15 mouse cellular contexts compared by ENCODE assay signal in the genomic region with DNA sequence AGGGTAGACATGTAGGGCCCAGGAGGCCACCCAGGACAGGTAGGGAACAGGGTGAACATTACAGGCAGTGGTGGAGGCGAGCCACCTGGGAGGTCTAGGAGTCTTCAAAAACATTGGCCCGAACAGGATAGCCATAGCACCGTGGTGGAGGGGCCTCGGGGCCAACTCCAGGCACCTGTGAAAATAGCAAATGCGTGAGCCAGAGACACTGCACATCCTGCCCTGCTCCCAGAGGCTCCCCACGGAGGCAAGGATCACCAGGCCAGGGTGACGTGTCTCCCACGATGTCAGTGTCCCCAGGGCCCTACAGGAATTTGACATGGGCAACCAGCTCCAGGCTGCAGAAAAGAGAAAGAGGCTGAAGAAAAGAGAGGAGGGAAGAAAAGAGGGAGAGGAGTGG. TPM values are rescaled to one million over a fixed set of nuclear protein-coding genes. Genes with fewer than 3 reads are reported as not detected.
"Had no signal": no experiment of that assay in that cellular context is flagged by ENCODE, and none has a peak within 500 bp of the region (broad histone marks: within the 10 kb centered on the region; RNA-seq: fewer than 3 reads in every experiment).

No protein-coding gene starts in this region.

- H3K4me2 ChIP-seq: limb, embryonic 15.5 days; liver, embryonic 12.5 days; lung, embryonic 15.5 days; midbrain, embryonic 15.5 days; neural tube, embryonic 13.5 days; stomach, embryonic 15.5 days had no signal

- H3K27me3 ChIP-seq: midbrain, embryonic 15.5 days had no signal

- H3K4me3 ChIP-seq: limb, embryonic 15.5 days; liver, embryonic 12.5 days; lung, embryonic 15.5 days; midbrain, embryonic 15.5 days; neural tube, embryonic 13.5 days; stomach, embryonic 15.5 days had no signal

- DNase-seq: kidney, adult 9 months; kidney, postnatal 36 days; layer of hippocampus, adult 9-11 months; layer of hippocampus, postnatal 36 days; right cerebral cortex, postnatal 14 days had no signal

- ATAC-seq: liver, embryonic 12.5 days; midbrain, embryonic 15.5 days had no signal

- H3K9ac ChIP-seq: limb, embryonic 15.5 days; liver, embryonic 12.5 days; lung, embryonic 15.5 days; midbrain, embryonic 15.5 days; neural tube, embryonic 13.5 days; stomach, embryonic 15.5 days had no signal

- H3K4me1 ChIP-seq: liver, embryonic 12.5 days; neural tube, embryonic 13.5 days had no signal

- H3K9me3 ChIP-seq: limb, embryonic 15.5 days; liver, embryonic 12.5 days; lung, embryonic 15.5 days; midbrain, embryonic 15.5 days; neural tube, embryonic 13.5 days; stomach, embryonic 15.5 days had no signal

- H3K36me3 ChIP-seq: limb, embryonic 15.5 days; liver, embryonic 12.5 days; lung, embryonic 15.5 days; midbrain, embryonic 15.5 days; neural tube, embryonic 13.5 days; stomach, embryonic 15.5 days had no signal

- H3K27ac ChIP-seq: limb, embryonic 15.5 days; liver, embryonic 12.5 days; lung, embryonic 15.5 days; midbrain, embryonic 15.5 days; neural tube, embryonic 13.5 days; stomach, embryonic 15.5 days had no signal

RNA-seq across cellular contexts. Expression of gene Gm10320, which starts 16.1 kb away (rescaled TPM):
- total RNA-seq: layer of hippocampus, adult 18-20 months; layer of hippocampus, postnatal 36 days; left cerebral cortex, adult 8-10 months; left cerebral cortex, postnatal 25 days had no signal
- polyA plus RNA-seq: testis, adult 2 months had no signal
